Mouse (Mus musculus): Measurements from ENCODE around the gene Nfkb2. TPM values are rescaled to one million over a fixed set of nuclear protein-coding genes. Genes with fewer than 3 reads are reported as not detected.

Gene Nfkb2
- total and polyA plus RNA-seq, 3 experiments, result 27.2 to 43.0 TPM; not detected in 1

DNA sequence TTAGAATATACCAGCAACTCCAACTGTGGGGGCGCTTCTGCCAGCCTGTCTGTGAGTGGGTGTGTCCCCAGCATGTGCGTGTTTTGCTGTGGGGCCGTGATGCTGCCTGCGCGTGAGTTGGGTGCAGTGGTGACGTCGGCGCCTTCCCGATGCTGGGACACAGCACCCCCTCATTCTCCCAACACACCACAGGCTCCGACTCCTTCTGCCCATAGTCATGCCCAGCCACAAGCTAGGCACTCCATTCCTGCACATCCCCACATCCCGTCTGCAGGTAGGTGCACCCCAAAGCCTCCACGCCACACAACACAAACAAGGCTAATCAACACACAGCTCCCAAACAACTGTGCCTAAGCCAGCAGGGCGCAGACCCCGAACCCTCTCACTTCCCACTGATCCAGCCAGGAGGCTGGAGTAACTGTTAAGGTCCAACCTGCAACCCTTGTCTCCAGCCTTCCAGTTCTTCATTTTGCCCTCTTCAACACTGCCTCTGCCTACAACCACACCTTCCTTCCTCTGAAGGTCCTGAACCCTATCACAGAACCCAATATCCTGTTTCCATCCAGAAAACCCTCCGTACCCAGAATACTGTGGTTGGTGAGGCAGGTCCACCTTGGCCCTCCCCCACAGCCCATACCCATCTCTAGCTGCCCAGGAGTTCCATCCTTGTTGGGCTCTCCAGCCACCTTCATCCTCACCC, 12.9 kb downstream of the Nfkb2 start:
- H3K27ac ChIP-seq (ENCODE audit: control insufficient read depth, low read depth, low read length), result no peak overlapping the region
- H3K9ac ChIP-seq (ENCODE audit: control insufficient read depth, low read depth, low read length, poor library complexity, severe bottlenecking), result no peak overlapping the region
- H3K9me3 ChIP-seq (replicated peaks; ENCODE audit: insufficient read depth, low read length), result no peaks in the 10 kb centered on the region
- no peak overlapping the region for H3K4me3 ChIP-seq (ENCODE audit: control insufficient read depth in 1 of 2, insufficient read depth in 1 of 2, low read depth in 2 of 2, low read length in 2 of 2)
- H3K36me3 ChIP-seq (ENCODE audit: control insufficient read depth in 1 of 2, insufficient read depth in 2 of 2, low read length in 2 of 2), result peaks cover 0 to 18% of the 10 kb centered on the region in 2 experiments; a peak in 2 of 4 replicates
- DNase-seq (ENCODE audit: low read depth, low spot score), result no peak
- H3K79me2 ChIP-seq (ENCODE audit: control insufficient read depth, insufficient read depth, low read length, poor library complexity), result no peaks in the 10 kb centered on the region
- TF ChIP-seq ZMIZ1 (IDR thresholded peaks at IDR 0.05; ENCODE audit: low read depth, low read length), result no peak
- no peak for TF ChIP-seq TBP (IDR thresholded peaks at IDR 0.05; ENCODE audit: low read depth, low read length)
- TF ChIP-seq RAD21 (IDR thresholded peaks at IDR 0.05; ENCODE audit: low read depth, low read length), result no peak
- no peak for TF ChIP-seq MEF2A (IDR thresholded peaks at IDR 0.05; ENCODE audit: extremely low read depth, insufficient replicate concordance, low read depth, low read length, poor library complexity, severe bottlenecking)
- no peak for TF ChIP-seq TAL1 (IDR thresholded peaks at IDR 0.05; ENCODE audit: low read length)
- no peak for TF ChIP-seq ETS1 (IDR thresholded peaks at IDR 0.05; ENCODE audit: low read depth, low read length)
- TF ChIP-seq ELF1 (IDR thresholded peaks at IDR 0.05; ENCODE audit: low read depth, low read length), result no peak
- no peak for TF ChIP-seq CHD1 (IDR thresholded peaks at IDR 0.05; ENCODE audit: low read depth, low read length)
- TF ChIP-seq RCOR1 (IDR thresholded peaks at IDR 0.05; ENCODE audit: low read depth, low read length), result no peak
- no peak for TF ChIP-seq MAX (IDR thresholded peaks at IDR 0.05; ENCODE audit: low read length)
- no peak for TF ChIP-seq NRF1 (IDR thresholded peaks at IDR 0.05; ENCODE audit: insufficient read depth, low read depth, low read length, poor library complexity, severe bottlenecking)
- no peak for TF ChIP-seq POLR2A (IDR thresholded peaks at IDR 0.05; ENCODE audit: control insufficient read depth in 1 of 2, insufficient read depth in 1 of 2, low read depth in 1 of 2, low read length in 2 of 2, poor library complexity in 1 of 2)
- TF ChIP-seq CTCF (IDR thresholded peaks at IDR 0.05 in 2 of 3, conservative IDR thresholded peaks at IDR 0.05 in 1 of 3; ENCODE audit: control insufficient read depth in 1 of 3, insufficient read depth in 1 of 3, low read depth in 2 of 3, low read length in 3 of 3, poor library complexity in 1 of 3, severe bottlenecking in 1 of 3), result no peak
- no peak for TF ChIP-seq KAT2A (conservative IDR thresholded peaks at IDR 0.05; ENCODE audit: low read depth, low read length)
- TF ChIP-seq CHD2 (IDR thresholded peaks at IDR 0.05; ENCODE audit: low read length), result no peak
- no peak for TF ChIP-seq MYB (IDR thresholded peaks at IDR 0.05; ENCODE audit: low read depth, low read length)
- no peak for TF ChIP-seq GATA1 (IDR thresholded peaks at IDR 0.05; ENCODE audit: low read depth, low read length)
- TF ChIP-seq E2F4 (IDR thresholded peaks at IDR 0.05; ENCODE audit: borderline replicate concordance, low read depth, low read length), result no peak
- no peak for TF ChIP-seq MYC (IDR thresholded peaks at IDR 0.05; ENCODE audit: low read depth, low read length)
- peaks cover 14 to 37% of the 10 kb centered on the region in 2 experiments for H3K4me1 ChIP-seq (ENCODE audit: control insufficient read depth in 1 of 2, insufficient read depth in 2 of 2, low read length in 2 of 2)
- no peaks in the 10 kb centered on the region for H3K27me3 ChIP-seq (ENCODE audit: control insufficient read depth in 1 of 2, insufficient read depth in 2 of 2, low read length in 2 of 2)

DNA sequence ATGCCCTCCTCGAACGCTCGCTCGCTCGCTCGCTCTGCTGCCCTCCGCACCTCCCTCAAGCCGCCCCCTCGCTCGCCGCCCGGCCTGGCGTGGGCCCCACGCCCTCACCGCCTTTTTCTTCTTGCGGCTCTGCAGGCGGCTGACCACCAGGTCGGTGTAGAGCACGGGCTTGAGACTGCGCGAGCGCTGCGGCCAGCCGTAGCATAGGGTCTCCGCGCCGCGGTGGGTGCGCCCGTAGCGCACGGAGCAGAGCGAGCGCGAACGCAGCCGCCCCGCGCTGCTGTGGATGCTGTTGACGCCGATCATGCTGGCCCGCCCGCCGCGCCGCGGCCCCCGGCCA, 13.4 kb downstream of the Nfkb2 start:
- Histone ChIP-seq H3K36me3 (ENCODE audit: control insufficient read depth in 1 of 2, insufficient read depth in 2 of 2, low read length in 2 of 2) (peaks cover 0 to 18% of the 10 kb centered on the region in 2 experiments; a peak in 2 of 4 replicates), H3K27ac (ENCODE audit: control insufficient read depth, low read depth, low read length) (no peak overlapping the region), H3K79me2 (ENCODE audit: control insufficient read depth, insufficient read depth, low read length, poor library complexity) (no peaks in the 10 kb centered on the region), H3K9me3 (replicated peaks; ENCODE audit: insufficient read depth, low read length) (no peaks in the 10 kb centered on the region), H3K9ac (ENCODE audit: control insufficient read depth, low read depth, low read length, poor library complexity, severe bottlenecking) (no peak overlapping the region), H3K4me1 (ENCODE audit: control insufficient read depth in 1 of 2, insufficient read depth in 2 of 2, low read length in 2 of 2) (peaks cover 14 to 37% of the 10 kb centered on the region in 2 experiments), H3K4me3 (ENCODE audit: control insufficient read depth in 1 of 2, insufficient read depth in 1 of 2, low read depth in 2 of 2, low read length in 2 of 2) (no peak overlapping the region), H3K27me3 (ENCODE audit: control insufficient read depth in 1 of 2, insufficient read depth in 2 of 2, low read length in 2 of 2) (no peaks in the 10 kb centered on the region)
- DNase-seq (ENCODE audit: low read depth, low spot score), result no peak
- TF ChIP-seq GATA1 (IDR thresholded peaks at IDR 0.05; ENCODE audit: low read depth, low read length), result no peak
- no peak for TF ChIP-seq UBTF (IDR thresholded peaks at IDR 0.05; ENCODE audit: borderline replicate concordance, insufficient read depth, low read depth, low read length)
- TF ChIP-seq CHD1 (IDR thresholded peaks at IDR 0.05; ENCODE audit: low read depth, low read length), result no peak
- no peak for TF ChIP-seq CHD2 (IDR thresholded peaks at IDR 0.05; ENCODE audit: low read length)
- no peak for TF ChIP-seq EP300 (IDR thresholded peaks at IDR 0.05; ENCODE audit: low read depth in 1 of 2, low read length in 2 of 2)
- TF ChIP-seq KAT2A (conservative IDR thresholded peaks at IDR 0.05; ENCODE audit: low read depth, low read length), result no peak
- no peak for TF ChIP-seq SIN3A (IDR thresholded peaks at IDR 0.05; ENCODE audit: low read length)
- no peak for TF ChIP-seq TAL1 (IDR thresholded peaks at IDR 0.05; ENCODE audit: low read length)
- no peak for TF ChIP-seq HCFC1 (IDR thresholded peaks at IDR 0.05; ENCODE audit: low read depth, low read length)
- TF ChIP-seq RCOR1 (IDR thresholded peaks at IDR 0.05; ENCODE audit: low read depth, low read length), result no peak
- TF ChIP-seq CTCF (IDR thresholded peaks at IDR 0.05 in 2 of 3, conservative IDR thresholded peaks at IDR 0.05 in 1 of 3; ENCODE audit: control insufficient read depth in 1 of 3, insufficient read depth in 1 of 3, low read depth in 2 of 3, low read length in 3 of 3, poor library complexity in 1 of 3, severe bottlenecking in 1 of 3), result no peak
- no peak for TF ChIP-seq MAX (IDR thresholded peaks at IDR 0.05; ENCODE audit: low read length)
- TF ChIP-seq TCF12 (IDR thresholded peaks at IDR 0.05; ENCODE audit: low read depth, low read length), result no peak
- TF ChIP-seq MYC (IDR thresholded peaks at IDR 0.05; ENCODE audit: low read depth, low read length), result no peak

All from MEL (cell line).